In the genomic region with DNA sequence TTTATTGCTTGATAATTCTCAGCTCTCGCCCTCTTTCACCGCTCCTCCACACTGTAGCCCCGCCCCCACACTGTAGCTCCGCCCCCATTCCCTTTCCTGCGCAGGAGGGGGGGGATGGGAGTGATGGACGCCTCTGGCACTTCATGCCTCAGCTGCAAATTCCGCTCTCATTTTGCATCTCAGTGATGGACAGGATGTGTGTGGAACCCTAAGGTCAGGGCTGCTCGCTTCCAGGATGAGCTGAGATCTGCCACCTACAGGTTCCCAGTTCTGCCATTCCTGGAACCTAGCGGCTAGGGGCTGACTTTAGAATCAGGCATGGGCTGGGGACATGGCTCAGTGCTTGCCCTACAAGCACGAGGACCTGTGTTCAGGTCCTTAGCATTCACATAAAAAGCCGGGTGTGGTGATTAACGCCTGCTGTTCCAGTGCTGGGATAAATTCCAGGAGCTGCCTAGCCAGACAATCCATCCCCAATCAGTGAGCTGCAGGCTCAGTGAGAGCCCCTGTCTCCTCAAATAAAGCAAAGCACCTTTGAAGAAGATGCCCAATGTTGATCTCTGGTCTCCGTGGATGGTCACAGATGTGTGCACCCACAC, we compare ENCODE assay signal across 8 mouse cellular contexts. TPM values are rescaled to one million over a fixed set of nuclear protein-coding genes. Genes with fewer than 3 reads are reported as not detected.
DNase-seq lines count a peak whose midpoint lies in the region; ATAC-seq and TF ChIP-seq lines count a peak whose summit lies in the region.

No protein-coding gene starts in this region.

- no peak for ATAC-seq in lung, embryonic 14.5 days (ENCODE audit: insufficient read depth)
- ATAC-seq in forebrain, embryonic 13.5 days: no peak
- ATAC-seq in kidney, postnatal 0 days (replicated peaks; ENCODE audit: low FRiP score, low read depth): no peak
- ATAC-seq in neural tube, embryonic 12.5 days (ENCODE audit: low FRiP score, low read depth): no peak

- 7% methylated on average over 13 of the region's 13 CpGs for whole genome bisulfite sequencing in lung, embryonic 14.5 days
- WGBS in lung, adult 2 months: 14% methylated on average over 13 of the region's 13 CpGs
- 9% methylated on average over 13 of the region's 13 CpGs for WGBS in forebrain, embryonic 13.5 days
- WGBS in kidney, postnatal 0 days: 10% methylated on average over 13 of the region's 13 CpGs
- 7% methylated on average over 13 of the region's 13 CpGs for WGBS in neural tube, embryonic 12.5 days

- H3K27me3 ChIP-seq in lung, embryonic 14.5 days (ENCODE audit: insufficient read depth, low read length): 0 out of 2 replicates have a peak, but pooled peaks cover under 1% of the 10 kb centered on the region
- peaks cover 9% of the 10 kb centered on the region; the same call in 1 of the 2 replicates for H3K27me3 ChIP-seq in forebrain, embryonic 13.5 days
- H3K27me3 ChIP-seq in kidney, postnatal 0 days (ENCODE audit: insufficient read depth, low read length): no peaks in the 10 kb centered on the region
- H3K27me3 ChIP-seq in neural tube, embryonic 12.5 days (replicated peaks): no peaks in the 10 kb centered on the region

- H3K9ac ChIP-seq in lung, embryonic 14.5 days: no peak overlapping the region
- H3K9ac ChIP-seq in forebrain, embryonic 13.5 days: 0 out of 2 replicates have a peak overlapping the region, but pooled peaks have one; percentile 12
- H3K9ac ChIP-seq in kidney, postnatal 0 days (ENCODE audit: low read depth, low read length): no peak overlapping the region
- H3K9ac ChIP-seq in neural tube, embryonic 12.5 days: no peak overlapping the region

- TF ChIP-seq POLR2A in lung, adult 2 months (IDR thresholded peaks at IDR 0.05; ENCODE audit: borderline replicate concordance, extremely low read depth, low read depth, low read length): no peak

- H3K4me2 ChIP-seq in lung, embryonic 14.5 days: peak overlapping the region; percentile 47
- H3K4me2 ChIP-seq in forebrain, embryonic 13.5 days: 0 out of 2 replicates have a peak overlapping the region, but pooled peaks have one; percentile 20
- H3K4me2 ChIP-seq in kidney, postnatal 0 days (ENCODE audit: low read length): peak overlapping the region; percentile 32
- H3K4me2 ChIP-seq in neural tube, embryonic 12.5 days (replicated peaks): peak overlapping the region; percentile 27

- no peaks in the 10 kb centered on the region for H3K36me3 ChIP-seq in lung, embryonic 14.5 days (ENCODE audit: insufficient read depth)
- H3K36me3 ChIP-seq in forebrain, embryonic 13.5 days (ENCODE audit: poor library complexity, severe bottlenecking): no peaks in the 10 kb centered on the region
- H3K36me3 ChIP-seq in kidney, postnatal 0 days (ENCODE audit: insufficient read depth, low read length): no peaks in the 10 kb centered on the region
- no peaks in the 10 kb centered on the region for H3K36me3 ChIP-seq in neural tube, embryonic 12.5 days

- 0 out of 2 replicates have a peak, but pooled peaks cover 7% of the 10 kb centered on the region for H3K4me1 ChIP-seq in lung, embryonic 14.5 days (ENCODE audit: insufficient read depth)
- H3K4me1 ChIP-seq in lung, adult 2 months (ENCODE audit: control insufficient read depth, insufficient read depth, low read length): peaks cover 3% of the 10 kb centered on the region; the same call in 1 of the 2 replicates
- peaks cover 56% of the 10 kb centered on the region for H3K4me1 ChIP-seq in forebrain, embryonic 13.5 days
- 0 out of 2 replicates have a peak, but pooled peaks cover 6% of the 10 kb centered on the region for H3K4me1 ChIP-seq in kidney, postnatal 0 days (replicated peaks; ENCODE audit: insufficient read depth, low read length)
- peaks cover 39% of the 10 kb centered on the region for H3K4me1 ChIP-seq in neural tube, embryonic 12.5 days

- peak; percentile 51 for DNase-seq in lung, embryonic 14.5 days
- DNase-seq in lung, adult 2 months: no peak
- peak; percentile 52 for DNase-seq in kidney, postnatal 0 days (ENCODE audit: low spot score)
- DNase-seq in spleen, adult 12 weeks (ENCODE audit: low spot score): no peak
- DNase-seq in natural killer cell, adult 2 months (ENCODE audit: low spot score in 2 of 2): no peak
- DNase-seq in adipocyte (ENCODE audit: low spot score): no peak

- no peak; the same call in 1 of the 2 replicates for TF ChIP-seq CTCF in lung, embryonic 14.5 days (IDR thresholded peaks at IDR 0.05; ENCODE audit: low read depth)
- no peak for TF ChIP-seq CTCF in lung, adult 2 months (IDR thresholded peaks at IDR 0.05; ENCODE audit: insufficient read depth, low read length)
- TF ChIP-seq CTCF in kidney, postnatal 0 days (IDR thresholded peaks at IDR 0.05; ENCODE audit: low read depth): no peak; the same call in 1 of the 2 replicates

- H3K9me3 ChIP-seq in lung, embryonic 14.5 days (ENCODE audit: low read depth, low read length): no peaks in the 10 kb centered on the region
- no peaks in the 10 kb centered on the region for H3K9me3 ChIP-seq in forebrain, embryonic 13.5 days (replicated peaks)
- H3K9me3 ChIP-seq in kidney, postnatal 0 days (replicated peaks; ENCODE audit: low read length): no peaks in the 10 kb centered on the region
- H3K9me3 ChIP-seq in neural tube, embryonic 12.5 days: no peaks in the 10 kb centered on the region

- H3K4me3 ChIP-seq in lung, embryonic 14.5 days (ENCODE audit: low read depth, low read length): no peak overlapping the region
- no peak overlapping the region for H3K4me3 ChIP-seq in lung, adult 2 months (replicated peaks; ENCODE audit: extremely low read depth, low read depth, low read length)
- no peak overlapping the region for H3K4me3 ChIP-seq in forebrain, embryonic 13.5 days
- H3K4me3 ChIP-seq in kidney, postnatal 0 days (replicated peaks; ENCODE audit: low read depth, low read length): no peak overlapping the region
- H3K4me3 ChIP-seq in neural tube, embryonic 12.5 days: no peak overlapping the region

- H3K27ac ChIP-seq in lung, embryonic 14.5 days (ENCODE audit: low read depth): no peak overlapping the region
- no peak overlapping the region for H3K27ac ChIP-seq in forebrain, embryonic 13.5 days
- H3K27ac ChIP-seq in kidney, postnatal 0 days: no peak overlapping the region
- no peak overlapping the region for H3K27ac ChIP-seq in neural tube, embryonic 12.5 days

RNA-seq across cellular contexts. Expression of a gene that starts 47.4 kb away (rescaled TPM):
- polyA plus RNA-seq in lung, embryonic 14.5 days (2014; fragmentation: Nextera tagmentation; extraction: Ambion mirVana): 10.9 and 11.6 TPM in 2 replicates
- polyA plus RNA-seq in lung, adult 2 months (2012; rRNA removed): 21.3 and 22.4 TPM in 2 replicates
- 23.7 and 24.7 TPM in 2 replicates for polyA plus RNA-seq in forebrain, embryonic 13.5 days (2015; fragmentation: Nextera tagmentation; extraction: Ambion mirVana)
- polyA plus RNA-seq in kidney, postnatal 0 days (2015; fragmentation: Nextera tagmentation; extraction: Ambion mirVana): 8.7 and 8.8 TPM in 2 replicates
- 25.0 and 26.6 TPM in 2 replicates for polyA plus RNA-seq in neural tube, embryonic 12.5 days (2016; fragmentation: Nextera tagmentation; extraction: Ambion mirVana)

Comparison
In these comparisons a context has a peak if more than half of its experiments do, and no peak if none do; other contexts are left out.
1. DNase-seq: peak in lung, embryonic 14.5 days (single experiment) and kidney, postnatal 0 days (single experiment); none in lung, adult 2 months (single experiment), spleen, adult 12 weeks (single experiment), natural killer cell, adult 2 months (0 of 2) and adipocyte (single experiment).
2. Peak in every context shown above with its lines, with median percentiles within 50 percentile points of each other: H3K4me2 ChIP-seq.